Mouse (Mus musculus) adipocyte (in vitro differentiated cells): ENCODE results near the gene Thra.
"Not testable (repeated sequence)": the region's sequence is repeated elsewhere in the genome, so short reads cannot be mapped to it uniquely, and the experiment has no call there.

Experiments
- DNase-seq: peaks from one replicate; pipeline ENCODE4 v3.0.0-alpha.2; 2016; ENCODE audit warnings: low spot score

Thra gene

GRCm38 (mm10) chr11:98717904-98718303, 22.5 kb upstream of the Thra start:
- DNase-seq, result no peak

GRCm38 (mm10) chr11:98720756-98721155, 19.7 kb upstream of the Thra start:
- DNase-seq, result peak; percentile 62

GRCm38 (mm10) chr11:98721458-98722226, 18.8 kb upstream of the Thra start:
- peak; percentile 93 for DNase-seq

- DNase-seq, result no peak
These were observed 17.3 kb upstream of the Thra start for GRCm38 (mm10) chr11:98723098-98723497.

GRCm38 (mm10) chr11:98725926-98726506, 14.4 kb upstream of the Thra start:
- DNase-seq, result no peak

- peak; percentile 94 for DNase-seq
These were observed 11.3 kb upstream of the Thra start, which contains the start of gene Med24 for GRCm38 (mm10) chr11:98729119-98729588. TSS of gene Med24 (minus strand) at chr11:98729435.

GRCm38 (mm10) chr11:98730727-98731126, 9.7 kb upstream of the Thra start:
- DNase-seq, result no peak

- DNase-seq, result peak; percentile 73
These were observed 9.3 kb upstream of the Thra start for GRCm38 (mm10) chr11:98731134-98731533.

- no peak for DNase-seq
These were observed 6.4 kb upstream of the Thra start for GRCm38 (mm10) chr11:98734020-98734419.

GRCm38 (mm10) chr11:98735111-98735510, 5.3 kb upstream of the Thra start:
- no peak for DNase-seq

GRCm38 (mm10) chr11:98736176-98736575, 4.3 kb upstream of the Thra start:
- no peak for DNase-seq

GRCm38 (mm10) chr11:98737220-98737619, 3.2 kb upstream of the Thra start:
- DNase-seq, result not testable (repeated sequence)

GRCm38 (mm10) chr11:98738428-98738911, 2.0 kb upstream of the Thra start:
- no peak for DNase-seq

GRCm38 (mm10) chr11:98738925-98739324, 1.5 kb upstream of the Thra start:
- no peak for DNase-seq

- no peak for DNase-seq
These were observed 429 bp upstream of the Thra start for GRCm38 (mm10) chr11:98740026-98740392.

GRCm38 (mm10) chr11:98741051-98741620, 698 bp downstream of the Thra start:
- no peak for DNase-seq

- DNase-seq, result peak; percentile 66
These were observed 1.4 kb downstream of the Thra start for GRCm38 (mm10) chr11:98741622-98742396.

- DNase-seq, result peak; percentile 44
These were observed 2.2 kb downstream of the Thra start for GRCm38 (mm10) chr11:98742397-98743291.

GRCm38 (mm10) chr11:98743655-98744345, 3.4 kb downstream of the Thra start:
- DNase-seq, result peak; percentile 80

- no peak for DNase-seq
These were observed 4.1 kb downstream of the Thra start for GRCm38 (mm10) chr11:98744456-98745019.
